Mouse (Mus musculus): ENCODE measurements around the gene Tmem107. TPM values are rescaled to one million over a fixed set of nuclear protein-coding genes. Genes with fewer than 3 reads are reported as not detected.

Gene Tmem107
- total RNA-seq, 2 experiments from 2014 or later = 15.7 to 26.6 TPM

GRCm38 (mm10) chr11:69059357-69059974 is 11.1 kb upstream of the Tmem107 start, which contains the start of gene Borcs6:
Borcs6 (plus strand) TSS chr11:69059717.
- ATAC-seq (ENCODE audit: poor library complexity, severe bottlenecking) = peak; percentile 79

- no peak for ATAC-seq (ENCODE audit: poor library complexity, severe bottlenecking)
Measured at GRCm38 (mm10) chr11:69059975-69060411, 10.6 kb upstream of the Tmem107 start.

- no peak for ATAC-seq (ENCODE audit: poor library complexity, severe bottlenecking)
Measured at GRCm38 (mm10) chr11:69060448-69061254, 10.0 kb upstream of the Tmem107 start.

- ATAC-seq (ENCODE audit: poor library complexity, severe bottlenecking) = no peak
Measured at GRCm38 (mm10) chr11:69061255-69061912, 9.2 kb upstream of the Tmem107 start.

- no peak; the same call in 1 of the 2 replicates for ATAC-seq (ENCODE audit: poor library complexity, severe bottlenecking)
Measured at GRCm38 (mm10) chr11:69062194-69062760, 8.3 kb upstream of the Tmem107 start.

- ATAC-seq (ENCODE audit: poor library complexity, severe bottlenecking) = peak; percentile 19
Measured at GRCm38 (mm10) chr11:69062761-69063224, 7.8 kb upstream of the Tmem107 start.

- peak; percentile 16; the same call in 1 of the 2 replicates for ATAC-seq (ENCODE audit: poor library complexity, severe bottlenecking)
Measured at GRCm38 (mm10) chr11:69063413-69064201, 7.0 kb upstream of the Tmem107 start.

GRCm38 (mm10) chr11:69064259-69065133 is 6.1 kb upstream of the Tmem107 start:
- ATAC-seq (ENCODE audit: poor library complexity, severe bottlenecking) = no peak

GRCm38 (mm10) chr11:69065394-69065925 is 5.1 kb upstream of the Tmem107 start:
- no peak for ATAC-seq (ENCODE audit: poor library complexity, severe bottlenecking)

- 0 out of 2 replicates have a peak, but pooled peaks have one; percentile 15 for ATAC-seq (ENCODE audit: poor library complexity, severe bottlenecking)
Measured at GRCm38 (mm10) chr11:69066163-69066861, 4.3 kb upstream of the Tmem107 start.

GRCm38 (mm10) chr11:69066956-69067355 is 3.6 kb upstream of the Tmem107 start:
- ATAC-seq (ENCODE audit: poor library complexity, severe bottlenecking) = peak; percentile 32; the same call in 1 of the 2 replicates

- ATAC-seq (ENCODE audit: poor library complexity, severe bottlenecking) = no peak
Measured at GRCm38 (mm10) chr11:69067601-69068000, 3.0 kb upstream of the Tmem107 start.

- ATAC-seq (ENCODE audit: poor library complexity, severe bottlenecking) = no peak
Measured at GRCm38 (mm10) chr11:69070093-69070492, 513 bp upstream of the Tmem107 start.

- no peak for ATAC-seq (ENCODE audit: poor library complexity, severe bottlenecking)
Measured at GRCm38 (mm10) chr11:69071262-69071661, 656 bp downstream of the Tmem107 start.

- ATAC-seq (ENCODE audit: poor library complexity, severe bottlenecking) = no peak
Measured at GRCm38 (mm10) chr11:69072234-69072633, 1.6 kb downstream of the Tmem107 start.

GRCm38 (mm10) chr11:69072666-69073064 is 2.1 kb downstream of the Tmem107 start:
- no peak for ATAC-seq (ENCODE audit: poor library complexity, severe bottlenecking)

GRCm38 (mm10) chr11:69073065-69073888 is 2.7 kb downstream of the Tmem107 start:
- peak; percentile 70 for ATAC-seq (ENCODE audit: poor library complexity, severe bottlenecking)

Measured in megakaryocyte, adult 5-6 weeks (primary cell).